Mouse (Mus musculus): Measurements from ENCODE around the gene Rasgef1b.

DNA sequence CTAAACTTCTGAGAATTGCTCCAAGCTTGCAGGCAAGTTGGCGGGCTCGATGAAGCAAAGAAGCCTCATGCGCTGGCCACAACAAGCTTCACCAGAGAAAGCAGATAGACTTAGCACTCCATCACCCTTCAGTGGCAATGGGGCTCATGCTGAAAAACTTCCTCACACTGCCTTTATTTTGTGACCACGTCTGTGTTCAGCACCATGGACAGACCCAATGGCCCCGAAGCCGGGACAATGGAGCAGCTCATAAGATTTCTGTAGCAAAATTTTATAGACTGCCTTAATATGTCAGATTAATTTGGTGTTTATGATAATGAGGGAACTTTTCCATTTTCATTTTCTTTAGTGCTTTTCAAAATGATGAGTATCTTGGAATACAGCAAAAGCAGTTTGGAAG, 21.6 kb downstream of the Rasgef1b start:
- TF ChIP-seq CHD2 (IDR thresholded peaks at IDR 0.05; ENCODE audit: low read length), result no peak
- no peak for TF ChIP-seq MAFK (IDR thresholded peaks at IDR 0.05; ENCODE audit: insufficient replicate concordance, low read length)
- TF ChIP-seq USF2 (conservative IDR thresholded peaks at IDR 0.05; ENCODE audit: low read depth, low read length), result no peak
- TF ChIP-seq MYC (IDR thresholded peaks at IDR 0.05; ENCODE audit: low read depth, low read length), result no peak
